Mouse (Mus musculus) hindbrain, embryonic 10.5 days (tissue): ENCODE results near the gene Tom1l1. TPM values are rescaled to one million over a fixed set of nuclear protein-coding genes. Genes with fewer than 3 reads are reported as not detected.

Experiments used
- DNase-seq: peaks from one replicate; pipeline ENCODE4 v3.0.0-alpha.2; 2017; ENCODE audit warnings: low spot score
- H3K27ac ChIP-seq: fragments of 300-500 bp; sonication (generic); 2 replicates; pipeline ENCODE4 v1.5.1; 2016; ENCODE audit warnings: mild to moderate bottlenecking, moderate library complexity
- H3K27me3 ChIP-seq: fragments of 300-500 bp; sonication (generic); 2 replicates; pipeline ENCODE4 v1.6.1; 2016; ENCODE audit warnings: mild to moderate bottlenecking; ENCODE audit not compliant: poor library complexity, insufficient read depth, severe bottlenecking
- H3K36me3 ChIP-seq: fragments of 300-500 bp; sonication (generic); 2 replicates; pipeline ENCODE4 v1.6.1; 2016; ENCODE audit warnings: mild to moderate bottlenecking, moderate library complexity
- H3K4me1 ChIP-seq: fragments of 300-500 bp; sonication (generic); replicated peaks from 2 replicates; pipeline ENCODE4 v1.6.1; 2016; ENCODE audit warnings: mild to moderate bottlenecking
- H3K4me3 ChIP-seq: fragments of 300-500 bp; sonication (generic); 2 replicates; pipeline ENCODE4 v1.5.1; 2016; ENCODE audit warnings: mild to moderate bottlenecking, moderate library complexity
- H3K9me3 ChIP-seq: fragments of 300-500 bp; sonication (generic); 2 replicates; pipeline ENCODE4 v1.6.1; 2016; ENCODE audit warnings: mild to moderate bottlenecking, moderate library complexity
- WGBS: fragments of 180-500 bp; shearing (Covaris S2); methylation state at CpG from one replicate; pipeline ENCODE4 v1.1.7; 2016; 5-methylcytosine and 5-hydroxymethylcytosine counted together
- polyA plus RNA-seq: library from polyadenylated mRNA; unstranded; fragments of >200 nt; fragmentation: Nextera tagmentation; extraction: Ambion mirVana; gene quantifications from 2 replicates; pipeline ENCODE4 v1.2.1, GENCODE M21; 2016

Gene Tom1l1
- polyA plus RNA-seq, 1 experiment from 2014 or later, result 15.6 TPM

DNA sequence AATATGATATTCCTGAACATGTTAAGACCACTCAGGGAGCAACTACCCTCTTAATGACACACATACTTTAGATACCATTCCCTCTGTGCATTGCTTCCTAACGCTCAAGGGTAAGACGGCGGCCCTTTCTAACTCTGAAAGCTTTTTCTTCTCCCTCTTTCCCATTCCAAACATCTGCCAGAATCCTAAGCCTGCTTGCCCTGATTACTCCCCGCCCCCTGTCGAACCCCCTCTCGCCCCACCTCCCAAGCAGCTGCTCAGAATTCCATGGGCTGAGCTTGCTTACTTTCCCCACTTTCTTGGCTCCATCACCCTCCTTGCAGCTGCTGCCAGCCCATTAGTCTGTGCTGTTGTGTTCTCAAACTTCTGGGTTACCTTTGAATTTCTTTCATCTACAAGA is 23.0 kb downstream of the Tom1l1 start:
- 18% methylated on average over 6 of the region's 6 CpGs for WGBS
- no peak overlapping the region for H3K4me3 ChIP-seq
- H3K36me3 ChIP-seq, result peaks cover 27% of the 10 kb centered on the region
- no peaks in the 10 kb centered on the region for H3K27me3 ChIP-seq
- DNase-seq, result peak; percentile 18
- H3K4me1 ChIP-seq, result peaks cover 32% of the 10 kb centered on the region
- H3K27ac ChIP-seq, result peak overlapping the region; percentile 75
- no peaks in the 10 kb centered on the region for H3K9me3 ChIP-seq

GRCm38 (mm10) chr11:90664345-90664986 is 23.7 kb downstream of the Tom1l1 start:
- no peaks in the 10 kb centered on the region for H3K27me3 ChIP-seq
- H3K27ac ChIP-seq, result peak overlapping the region; percentile 75
- no peaks in the 10 kb centered on the region for H3K9me3 ChIP-seq
- H3K36me3 ChIP-seq, result peaks cover 27% of the 10 kb centered on the region
- WGBS, result 43% methylated on average over 8 of the region's 8 CpGs
- peak; percentile 10 for DNase-seq
- H3K4me3 ChIP-seq, result no peak overlapping the region
- peaks cover 32% of the 10 kb centered on the region for H3K4me1 ChIP-seq

- peak overlapping the region; percentile 75 for H3K27ac ChIP-seq
Measured at GRCm38 (mm10) chr11:90663618-90664297, 24.4 kb downstream of the Tom1l1 start.

GRCm38 (mm10) chr11:90663052-90663451 is 25.1 kb downstream of the Tom1l1 start:
- H3K36me3 ChIP-seq, result peaks cover 27% of the 10 kb centered on the region
- 78% methylated on average over 3 of the region's 3 CpGs for WGBS
- peaks cover 32% of the 10 kb centered on the region for H3K4me1 ChIP-seq
- no peaks in the 10 kb centered on the region for H3K27me3 ChIP-seq
- no peak overlapping the region for H3K4me3 ChIP-seq
- no peaks in the 10 kb centered on the region for H3K9me3 ChIP-seq
- peak overlapping the region; percentile 75; the same call in 1 of the 2 replicates for H3K27ac ChIP-seq
- no peak for DNase-seq

More at GRCm38 (mm10) chr11:90663618-90664297, 24.4 kb downstream of the Tom1l1 start:
- 35% methylated on average over 5 of the region's 5 CpGs for WGBS
- Histone ChIP-seq H3K9me3 (no peaks in the 10 kb centered on the region), H3K27me3 (no peaks in the 10 kb centered on the region), H3K36me3 (peaks cover 29% of the 10 kb centered on the region), H3K4me1 (peaks cover 32% of the 10 kb centered on the region), H3K4me3 (no peak overlapping the region)
- DNase-seq, result no peak

- Histone ChIP-seq H3K27me3 (no peaks in the 10 kb centered on the region), H3K4me1 (peaks cover 27% of the 10 kb centered on the region), H3K36me3 (peaks cover 49% of the 10 kb centered on the region), H3K9me3 (no peaks in the 10 kb centered on the region), H3K4me3 (no peak overlapping the region), H3K27ac (no peak overlapping the region)
- DNase-seq, result no peak
- WGBS, result 88% methylated on average over 4 of the region's 4 CpGs
Measured at GRCm38 (mm10) chr11:90660662-90661061, 27.5 kb downstream of the Tom1l1 start.

DNA sequence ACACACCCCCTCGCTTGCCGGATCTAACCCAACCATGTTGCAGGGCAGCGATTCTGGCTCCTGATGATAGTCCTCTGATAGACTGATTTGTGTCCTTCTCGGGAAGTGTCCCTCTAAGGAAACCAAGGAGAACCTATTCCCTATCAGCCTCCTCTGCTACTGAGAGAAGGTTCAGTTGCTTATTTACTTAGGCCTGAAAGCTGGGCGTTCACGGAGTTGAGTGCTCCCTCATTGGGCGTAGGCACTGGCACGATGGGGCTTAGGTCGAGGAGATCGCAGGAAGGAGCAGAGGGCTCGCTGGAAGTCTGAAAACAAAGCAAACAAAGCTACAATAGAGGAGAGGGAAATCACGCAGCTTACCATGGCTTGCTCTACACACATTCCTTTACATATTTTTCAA is 30.6 kb downstream of the Tom1l1 start:
- peaks cover 59% of the 10 kb centered on the region for H3K36me3 ChIP-seq
- no peaks in the 10 kb centered on the region for H3K27me3 ChIP-seq
- H3K4me1 ChIP-seq, result no peaks in the 10 kb centered on the region
- no peaks in the 10 kb centered on the region for H3K9me3 ChIP-seq
- H3K4me3 ChIP-seq, result no peak overlapping the region
- WGBS, result 86% methylated on average over 12 of the region's 12 CpGs
- H3K27ac ChIP-seq, result no peak overlapping the region
- DNase-seq, result no peak

DNA sequence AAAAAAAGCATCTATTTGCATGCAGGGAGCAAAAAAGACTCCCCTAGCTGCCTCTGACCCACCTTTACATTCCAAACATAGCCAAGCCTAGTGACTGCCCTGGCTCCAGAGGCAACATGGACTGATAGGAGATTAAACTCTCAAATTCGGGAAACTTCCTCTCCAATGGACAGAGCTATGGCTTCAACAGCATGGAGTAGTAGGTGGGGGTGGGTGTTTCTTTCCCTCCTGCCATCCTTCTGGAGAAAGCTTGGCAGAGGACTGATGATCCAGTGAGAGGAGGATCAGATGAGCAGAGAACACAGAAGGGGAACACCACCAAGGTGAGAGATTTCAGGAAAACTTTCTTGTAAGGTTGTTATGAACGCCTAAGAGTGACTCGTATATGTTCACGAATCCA is 35.6 kb downstream of the Tom1l1 start:
- Histone ChIP-seq H3K4me1 (no peaks in the 10 kb centered on the region), H3K27ac (no peak overlapping the region), H3K9me3 (no peaks in the 10 kb centered on the region), H3K4me3 (no peak overlapping the region), H3K36me3 (peaks cover 72% of the 10 kb centered on the region), H3K27me3 (no peaks in the 10 kb centered on the region)
- 92% methylated on average over 4 of the region's 4 CpGs for WGBS
- DNase-seq, result no peak

DNA sequence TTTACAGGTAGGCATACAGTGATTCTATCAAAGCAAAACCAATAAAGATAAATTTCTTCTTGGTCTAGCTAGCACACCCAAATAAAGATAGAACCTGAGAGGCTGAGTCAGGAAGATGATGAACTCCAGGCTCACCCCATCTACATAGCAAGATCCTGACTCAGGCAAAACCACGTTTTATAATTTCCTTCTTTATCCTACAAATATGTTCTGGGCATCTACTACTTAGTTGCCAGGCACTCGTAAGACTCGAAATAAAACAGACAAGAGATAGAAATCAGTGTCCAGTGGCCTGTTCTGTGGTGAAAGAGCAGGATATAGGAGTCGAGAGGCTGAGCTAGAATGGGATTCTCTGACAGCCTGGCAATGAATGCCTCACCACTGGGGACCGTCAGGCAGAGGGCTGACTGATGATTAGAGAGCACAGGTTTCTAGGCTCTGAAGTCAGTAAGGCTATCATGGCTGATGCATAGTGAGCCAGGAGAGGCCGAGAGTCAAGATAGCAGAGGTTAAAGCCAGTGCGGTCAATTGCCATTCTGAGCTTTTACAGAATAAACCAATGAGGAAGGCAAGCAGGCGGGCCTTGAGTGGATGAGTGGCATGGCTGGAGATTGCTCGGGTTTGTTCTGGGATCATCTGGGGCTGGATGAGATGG is 37.8 kb downstream of the Tom1l1 start:
- no peaks in the 10 kb centered on the region for H3K9me3 ChIP-seq
- no peaks in the 10 kb centered on the region for H3K4me1 ChIP-seq
- no peak for DNase-seq
- no peak overlapping the region for H3K27ac ChIP-seq
- H3K4me3 ChIP-seq, result no peak overlapping the region
- H3K27me3 ChIP-seq, result no peaks in the 10 kb centered on the region
- H3K36me3 ChIP-seq, result peaks cover 74% of the 10 kb centered on the region
- 83% methylated on average over 9 of the region's 9 CpGs for WGBS

- no peak overlapping the region for H3K27ac ChIP-seq
- H3K9me3 ChIP-seq, result no peaks in the 10 kb centered on the region
- no peaks in the 10 kb centered on the region for H3K27me3 ChIP-seq
- 98% methylated on average over 6 of the region's 6 CpGs for WGBS
- H3K4me3 ChIP-seq, result no peak overlapping the region
- peaks cover 76% of the 10 kb centered on the region for H3K36me3 ChIP-seq
- DNase-seq, result no peak
- no peaks in the 10 kb centered on the region for H3K4me1 ChIP-seq
Measured at GRCm38 (mm10) chr11:90649777-90650176, 38.4 kb downstream of the Tom1l1 start.

- no peak for DNase-seq
Measured at GRCm38 (mm10) chr11:90638312-90638830, 49.8 kb downstream of the Tom1l1 start.

GRCm38 (mm10) chr11:90637440-90638311 is 50.5 kb downstream of the Tom1l1 start, which contains the start of the genes Stxbp4 and Cox11:
Stxbp4 (minus strand) TSS chr11:90638084.
Cox11 (plus strand) TSS chr11:90638173.
- peak; percentile 96 for DNase-seq
- H3K36me3 ChIP-seq, result peaks cover 24% of the 10 kb centered on the region
- peak within 1 kb of the TSS; percentile 98 for H3K27ac ChIP-seq
- WGBS, result under 1% methylated on average over 48 of the region's 48 CpGs
- no peaks in the 10 kb centered on the region for H3K9me3 ChIP-seq
- H3K4me3 ChIP-seq, result peak within 1 kb of the TSS; percentile 99
- no peaks in the 10 kb centered on the region for H3K27me3 ChIP-seq
- peaks cover 26% of the 10 kb centered on the region for H3K4me1 ChIP-seq

More at GRCm38 (mm10) chr11:90638312-90638830, 49.8 kb downstream of the Tom1l1 start:
- Histone ChIP-seq H3K4me3 (peak overlapping the region; percentile 99), H3K27me3 (no peaks in the 10 kb centered on the region), H3K27ac (peak overlapping the region; percentile 98), H3K9me3 (no peaks in the 10 kb centered on the region), H3K4me1 (peaks cover 26% of the 10 kb centered on the region), H3K36me3 (peaks cover 26% of the 10 kb centered on the region)
- under 1% methylated on average over 53 of the region's 54 CpGs for WGBS

DNA sequence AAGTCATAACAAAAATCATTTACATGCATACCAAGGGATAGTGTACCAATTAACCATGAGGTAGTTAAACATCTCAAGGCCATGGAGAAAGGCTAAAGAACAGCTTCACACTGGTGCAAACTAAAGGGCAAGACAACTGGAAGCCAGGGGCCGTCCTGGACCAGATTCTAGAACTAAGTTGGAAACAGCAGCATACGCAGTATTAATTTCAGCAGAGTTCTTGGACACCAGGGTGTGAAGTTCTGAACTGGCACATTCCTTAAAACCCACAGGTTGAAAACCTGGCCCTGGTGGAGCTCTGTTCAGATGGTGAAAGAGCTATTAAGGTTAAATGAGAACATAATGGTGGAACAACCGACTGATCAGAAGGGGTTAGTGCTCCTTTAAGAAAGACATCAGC is 53.5 kb downstream of the Tom1l1 start:
- peaks cover 24% of the 10 kb centered on the region for H3K4me1 ChIP-seq
- WGBS, result 91% methylated on average over 3 of the region's 3 CpGs
- DNase-seq, result no peak

More for the DNA sequence above, 53.5 kb downstream of the Tom1l1 start:
- no peak overlapping the region for H3K27ac ChIP-seq
- H3K36me3 ChIP-seq, result peaks cover 11% of the 10 kb centered on the region; the same call in 1 of the 2 replicates
- no peak overlapping the region for H3K4me3 ChIP-seq
- H3K9me3 ChIP-seq, result no peaks in the 10 kb centered on the region
- H3K27me3 ChIP-seq, result no peaks in the 10 kb centered on the region
